Mouse (Mus musculus) bone marrow macrophage, adult 2 months (primary cell): ENCODE results near the gene Cfap61.

Source experiments
- CTCF ChIP-seq: IDR thresholded peaks from 2 replicates; pipeline ENCODE4 v1.5.1; 2012; ENCODE audit warnings: low read depth, mild to moderate bottlenecking, low read length, moderate library complexity
- POLR2A ChIP-seq: IDR thresholded peaks from 2 replicates; pipeline ENCODE4 v1.6.1; 2012; ENCODE audit warnings: mild to moderate bottlenecking, low read depth, low read length, borderline replicate concordance

DNA sequence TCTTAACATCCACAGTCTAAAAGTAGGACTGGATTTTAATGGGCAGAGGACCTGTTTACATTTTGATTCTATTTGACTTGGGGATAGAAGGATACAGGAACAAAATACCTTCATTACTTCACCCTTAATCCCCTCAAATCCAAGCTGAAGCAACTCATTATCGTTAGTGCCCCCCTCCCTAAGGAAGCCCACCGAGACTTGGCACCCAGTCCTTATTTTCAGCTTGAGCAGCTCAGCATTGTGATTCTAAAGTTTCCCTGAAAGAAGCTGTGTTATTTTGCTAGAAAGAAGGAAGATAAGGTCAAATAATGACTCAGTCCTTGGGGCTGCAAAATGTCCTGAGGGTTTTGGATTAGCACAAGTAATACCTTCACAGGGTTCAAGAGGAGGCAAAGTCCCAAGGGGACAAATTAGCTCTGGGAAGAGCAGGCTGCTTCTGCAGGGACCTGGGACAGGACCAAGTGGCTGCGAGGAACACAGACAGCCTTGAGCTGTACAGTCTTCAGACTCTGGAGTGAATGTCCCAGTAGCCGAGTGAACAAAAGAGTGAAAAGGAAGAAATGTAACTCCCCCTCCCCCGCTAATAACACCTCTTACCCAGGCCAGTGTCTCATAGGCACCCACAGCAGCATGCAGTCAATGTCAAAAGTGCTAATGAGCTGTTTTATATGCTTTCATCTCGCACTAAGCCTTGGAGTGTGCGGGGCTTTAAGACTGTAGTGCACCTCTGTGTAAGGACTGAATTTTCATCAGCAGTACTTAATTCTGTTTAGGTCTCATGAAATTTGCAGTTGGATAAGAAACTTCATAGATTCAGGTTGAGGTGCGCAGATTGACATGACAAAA, 81.0 kb downstream of the Cfap61 start:
- TF ChIP-seq CTCF, result no peak
- TF ChIP-seq POLR2A, result no peak
